Mouse (Mus musculus) neural tube, embryonic 13.5 days (tissue): ENCODE measurements around the gene Tdp1. TPM values are rescaled to one million over a fixed set of nuclear protein-coding genes. Genes with fewer than 3 reads are reported as not detected.
A peak's percentile ranks its signal among the peaks of the same experiment; 100 is the strongest.
"Not testable (repeated sequence)": the region's sequence is repeated elsewhere in the genome, so short reads cannot be mapped to it uniquely, and the experiment has no call there.

Source experiments
- ATAC-seq: fragments of 200-750 bp; cut with Nextera tagmentation; 2 replicates; pipeline ENCODE4 v1.8.0; 2017; ENCODE audit warnings: low read depth, mild to moderate bottlenecking, moderate TSS enrichment, moderate library complexity
- H3K27ac ChIP-seq: fragments of 300-500 bp; sonication (generic); replicated peaks from 2 replicates; pipeline ENCODE4 v1.5.1; 2015; ENCODE audit warnings: moderate library complexity, mild to moderate bottlenecking, inconsistent platforms
- H3K27me3 ChIP-seq: fragments of 300-500 bp; sonication (generic); 2 replicates; pipeline ENCODE4 v1.6.1; 2015; ENCODE audit warnings: mild to moderate bottlenecking, inconsistent platforms
- H3K36me3 ChIP-seq: fragments of 300-500 bp; sonication (generic); 2 replicates; pipeline ENCODE4 v1.6.1; 2015; ENCODE audit warnings: mild to moderate bottlenecking, inconsistent platforms
- H3K4me1 ChIP-seq: fragments of 300-500 bp; sonication (generic); replicated peaks from 2 replicates; pipeline ENCODE4 v1.6.1; 2015; ENCODE audit warnings: inconsistent platforms
- H3K4me2 ChIP-seq: fragments of 300-500 bp; sonication (generic); 2 replicates; pipeline ENCODE4 v1.6.1; 2015; ENCODE audit warnings: inconsistent platforms, mild to moderate bottlenecking, moderate library complexity
- H3K4me3 ChIP-seq: fragments of 300-500 bp; sonication (generic); 2 replicates; pipeline ENCODE4 v1.5.1; 2015; ENCODE audit warnings: mild to moderate bottlenecking, inconsistent platforms
- H3K9ac ChIP-seq: fragments of 300-500 bp; sonication (generic); 2 replicates; pipeline ENCODE4 v1.6.1; 2015; ENCODE audit warnings: moderate library complexity, mild to moderate bottlenecking, inconsistent platforms
- H3K9me3 ChIP-seq: fragments of 300-500 bp; sonication (generic); 2 replicates; pipeline ENCODE4 v1.6.1; 2016; ENCODE audit warnings: inconsistent platforms
- WGBS: fragments of 180-500 bp; shearing (Covaris S2); methylation state at CpG from one replicate; pipeline ENCODE4 v1.1.7; 2015; 5-methylcytosine and 5-hydroxymethylcytosine counted together
- polyA plus RNA-seq: library from polyadenylated mRNA; unstranded; fragments of >200 nt; fragmentation: Nextera tagmentation; extraction: Ambion mirVana; gene quantifications from 2 replicates; pipeline ENCODE4 v1.2.1, GENCODE M21; 2015

Tdp1 gene
- polyA plus RNA-seq, 1 experiment from 2014 or later, result 47.1 TPM

- no peaks in the 10 kb centered on the region for H3K9me3 ChIP-seq
- H3K27ac ChIP-seq, result no peak overlapping the region
- under 1% methylated on average over 77 of the region's 77 CpGs for WGBS
- H3K27me3 ChIP-seq, result peaks cover 76% of the 10 kb centered on the region
- peaks cover 31% of the 10 kb centered on the region for H3K4me1 ChIP-seq
- no peaks in the 10 kb centered on the region for H3K36me3 ChIP-seq
- peak overlapping the region; percentile 97 for H3K4me2 ChIP-seq
- peak overlapping the region; percentile 53 for H3K4me3 ChIP-seq
- peak; percentile 55; the same call in 1 of the 2 replicates for ATAC-seq
- peak overlapping the region; percentile 70 for H3K9ac ChIP-seq
These were observed 81.1 kb downstream of the Tdp1 start for GRCm38 (mm10) chr12:99965203-99966115.

GRCm38 (mm10) chr12:99966116-99966770 lies 81.9 kb downstream of the Tdp1 start:
- no peak overlapping the region for H3K27ac ChIP-seq
- WGBS, result 5% methylated on average over 25 of the region's 25 CpGs

GRCm38 (mm10) chr12:99966881-99967363 lies 82.6 kb downstream of the Tdp1 start:
- Histone ChIP-seq H3K4me2 (no peak overlapping the region), H3K36me3 (no peaks in the 10 kb centered on the region)
- no peak for ATAC-seq

More at GRCm38 (mm10) chr12:99966116-99966770, 81.9 kb downstream of the Tdp1 start:
- Histone ChIP-seq H3K9ac (peak overlapping the region; percentile 70), H3K27me3 (peaks cover 74% of the 10 kb centered on the region), H3K4me3 (peak overlapping the region; percentile 53), H3K4me1 (peaks cover 31% of the 10 kb centered on the region), H3K9me3 (no peaks in the 10 kb centered on the region), H3K4me2 (peak overlapping the region; percentile 97), H3K36me3 (no peaks in the 10 kb centered on the region)
- 0 out of 2 replicates have a peak, but pooled peaks have one; percentile 17 for ATAC-seq

GRCm38 (mm10) chr12:99969906-99970305 lies 85.6 kb downstream of the Tdp1 start:
- Histone ChIP-seq H3K27me3 (peaks cover 52% of the 10 kb centered on the region), H3K4me3 (no peak overlapping the region), H3K4me2 (no peak overlapping the region), H3K27ac (no peak overlapping the region), H3K9ac (no peak overlapping the region), H3K4me1 (peaks cover 22% of the 10 kb centered on the region), H3K36me3 (no peaks in the 10 kb centered on the region), H3K9me3 (no peaks in the 10 kb centered on the region)
- ATAC-seq, result no peak
- 71% methylated on average over 4 of the region's 4 CpGs for WGBS

More at GRCm38 (mm10) chr12:99966881-99967363, 82.6 kb downstream of the Tdp1 start:
- 13% methylated on average over 12 of the region's 12 CpGs for WGBS
- Histone ChIP-seq H3K4me1 (peaks cover 31% of the 10 kb centered on the region), H3K9me3 (no peaks in the 10 kb centered on the region), H3K27ac (no peak overlapping the region), H3K27me3 (peaks cover 74% of the 10 kb centered on the region), H3K4me3 (peak overlapping the region; percentile 53; the same call in 1 of the 2 replicates), H3K9ac (no peak overlapping the region)

GRCm38 (mm10) chr12:99971205-99971894 lies 87.0 kb downstream of the Tdp1 start:
- ATAC-seq, H3K9ac ChIP-seq: not testable (repeated sequence)

GRCm38 (mm10) chr12:99972825-99973224 lies 88.5 kb downstream of the Tdp1 start:
- no peak overlapping the region for H3K9ac ChIP-seq
- H3K27me3 ChIP-seq, result peaks cover 23% of the 10 kb centered on the region
- H3K4me2 ChIP-seq, result no peak overlapping the region
- H3K27ac ChIP-seq, result no peak overlapping the region
- no peak for ATAC-seq
- no peaks in the 10 kb centered on the region for H3K4me1 ChIP-seq
- no peaks in the 10 kb centered on the region for H3K36me3 ChIP-seq
- no peak overlapping the region for H3K4me3 ChIP-seq
- H3K9me3 ChIP-seq, result no peaks in the 10 kb centered on the region
- WGBS, result 62% methylated on average over 7 of the region's 7 CpGs

More at GRCm38 (mm10) chr12:99971205-99971894, 87.0 kb downstream of the Tdp1 start:
- peaks cover 38% of the 10 kb centered on the region for H3K27me3 ChIP-seq
- not testable (repeated sequence) for H3K4me3 ChIP-seq, H3K27ac ChIP-seq, H3K9me3 ChIP-seq, H3K4me1 ChIP-seq, H3K4me2 ChIP-seq, H3K36me3 ChIP-seq
- WGBS, result 78% methylated on average over 7 of the region's 7 CpGs

- no peak overlapping the region for H3K4me3 ChIP-seq
These were observed 89.3 kb downstream of the Tdp1 start for GRCm38 (mm10) chr12:99973659-99974058.

GRCm38 (mm10) chr12:99979541-99979940 lies 95.2 kb downstream of the Tdp1 start:
- no peak overlapping the region for H3K4me2 ChIP-seq
- 90% methylated on average over 4 of the region's 4 CpGs for WGBS
- H3K4me1 ChIP-seq, result no peaks in the 10 kb centered on the region
- H3K9me3 ChIP-seq, result no peaks in the 10 kb centered on the region
- H3K27ac ChIP-seq, result no peak overlapping the region
- no peaks in the 10 kb centered on the region for H3K27me3 ChIP-seq
- H3K9ac ChIP-seq, result no peak overlapping the region
- H3K36me3 ChIP-seq, result no peaks in the 10 kb centered on the region
- H3K4me3 ChIP-seq, result no peak overlapping the region
- ATAC-seq, result no peak

More at GRCm38 (mm10) chr12:99973659-99974058, 89.3 kb downstream of the Tdp1 start:
- Histone ChIP-seq H3K36me3 (no peaks in the 10 kb centered on the region), H3K27ac (no peak overlapping the region), H3K27me3 (peaks cover 15% of the 10 kb centered on the region), H3K4me1 (no peaks in the 10 kb centered on the region), H3K9me3 (no peaks in the 10 kb centered on the region), H3K9ac (no peak overlapping the region), H3K4me2 (no peak overlapping the region)
- no peak for ATAC-seq
- 83% methylated on average over 1 of the region's 1 CpGs for WGBS

- no peak for ATAC-seq
- no peaks in the 10 kb centered on the region for H3K27me3 ChIP-seq
- no peaks in the 10 kb centered on the region; the same call in 1 of the 2 replicates for H3K9me3 ChIP-seq
- H3K4me2 ChIP-seq, result no peak overlapping the region
- H3K9ac ChIP-seq, result no peak overlapping the region
- no peaks in the 10 kb centered on the region for H3K36me3 ChIP-seq
- no peaks in the 10 kb centered on the region for H3K4me1 ChIP-seq
- 90% methylated on average over 5 of the region's 5 CpGs for WGBS
- H3K27ac ChIP-seq, result no peak overlapping the region
- no peak overlapping the region for H3K4me3 ChIP-seq
These were observed 102.5 kb downstream of the Tdp1 start for GRCm38 (mm10) chr12:99986797-99987196.

GRCm38 (mm10) chr12:99988144-99988543 lies 103.8 kb downstream of the Tdp1 start:
- H3K4me1 ChIP-seq, result no peaks in the 10 kb centered on the region
- ATAC-seq, result no peak
- no peak overlapping the region for H3K4me3 ChIP-seq
- no peaks in the 10 kb centered on the region for H3K36me3 ChIP-seq
- no peak overlapping the region for H3K4me2 ChIP-seq
- no peak overlapping the region for H3K27ac ChIP-seq
- H3K27me3 ChIP-seq, result no peaks in the 10 kb centered on the region
- 79% methylated on average over 2 of the region's 2 CpGs for WGBS
- no peak overlapping the region for H3K9ac ChIP-seq
- no peaks in the 10 kb centered on the region; the same call in 1 of the 2 replicates for H3K9me3 ChIP-seq

- Histone ChIP-seq H3K27me3 (no peaks in the 10 kb centered on the region), H3K4me3 (no peak overlapping the region), H3K36me3 (no peaks in the 10 kb centered on the region), H3K9me3 (peaks cover 4% of the 10 kb centered on the region), H3K4me1 (peaks cover 3% of the 10 kb centered on the region; the same call in 1 of the 2 replicates), H3K4me2 (no peak overlapping the region), H3K27ac (no peak overlapping the region), H3K9ac (no peak overlapping the region)
- ATAC-seq, result no peak
- WGBS, result 91% methylated on average over 11 of the region's 11 CpGs
These were observed 108.1 kb downstream of the Tdp1 start for GRCm38 (mm10) chr12:99992362-99992862.
